Mouse (Mus musculus) cerebellum, postnatal 14 days (tissue): ENCODE results near the gene Piwil1.

Experiments used
- DNase-seq, 2 experiments: peaks; one replicate each; pipeline ENCODE4 v3.0.0; 2021; ENCODE audit warnings: mixed read lengths in 2 of 2

Piwil1 gene

DNA sequence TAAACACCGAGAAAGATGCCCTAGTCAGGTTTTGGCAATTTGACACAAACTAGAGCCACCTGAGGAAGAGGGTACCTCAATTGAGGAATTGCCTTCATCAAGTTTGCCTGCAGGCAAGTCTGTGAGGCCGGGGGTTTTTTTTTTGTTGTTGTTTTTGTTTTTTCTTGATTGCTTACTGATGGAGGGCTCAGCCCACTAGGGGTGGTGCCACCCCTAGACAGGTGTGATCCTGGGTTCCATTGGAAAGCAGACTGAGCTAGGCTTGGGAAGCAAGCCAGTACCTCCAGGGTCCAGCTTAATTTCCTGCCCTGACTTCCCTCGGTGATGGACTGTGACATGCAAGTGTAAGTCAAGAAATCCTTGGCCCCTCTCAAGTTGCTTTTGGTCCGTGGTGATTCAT lies at the start of gene Piwil1:
Gene Piwil1, plus strand, starts transcription at position 301 of the 400 bp plus-strand sequence.
- DNase-seq, result no peak

DNA sequence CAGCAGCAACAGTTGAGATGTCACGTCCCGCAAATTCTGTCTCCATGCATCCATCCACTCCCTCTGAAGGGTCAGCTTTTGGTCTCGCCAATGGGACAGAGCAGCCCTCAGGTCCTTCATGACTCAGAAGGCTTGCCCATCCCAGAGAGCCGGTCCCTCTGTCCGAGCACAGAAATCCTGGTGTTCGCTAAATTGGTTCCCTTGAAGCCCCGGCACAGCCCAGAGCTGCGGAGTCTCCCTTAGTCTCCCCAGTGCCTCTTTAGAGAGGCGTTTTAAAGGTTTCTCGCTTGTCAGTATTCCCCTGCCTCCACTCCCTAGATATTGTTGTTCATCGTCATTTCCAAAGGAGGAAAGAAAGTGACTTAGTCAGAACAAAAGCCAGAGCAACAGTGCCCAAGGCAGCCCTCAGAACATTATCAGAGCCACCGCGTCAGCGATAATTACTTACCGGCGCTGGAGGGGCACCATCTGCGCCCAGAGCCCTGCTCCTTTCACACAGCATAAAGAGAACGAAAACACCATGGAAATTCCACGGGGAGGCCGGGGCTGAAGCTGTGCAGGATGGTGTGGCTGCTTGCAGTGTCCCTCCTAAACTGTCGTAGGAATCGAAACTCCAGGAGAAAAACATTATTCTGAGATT lies 45.7 kb upstream of the Piwil1 start:
- DNase-seq, result no peak

DNA sequence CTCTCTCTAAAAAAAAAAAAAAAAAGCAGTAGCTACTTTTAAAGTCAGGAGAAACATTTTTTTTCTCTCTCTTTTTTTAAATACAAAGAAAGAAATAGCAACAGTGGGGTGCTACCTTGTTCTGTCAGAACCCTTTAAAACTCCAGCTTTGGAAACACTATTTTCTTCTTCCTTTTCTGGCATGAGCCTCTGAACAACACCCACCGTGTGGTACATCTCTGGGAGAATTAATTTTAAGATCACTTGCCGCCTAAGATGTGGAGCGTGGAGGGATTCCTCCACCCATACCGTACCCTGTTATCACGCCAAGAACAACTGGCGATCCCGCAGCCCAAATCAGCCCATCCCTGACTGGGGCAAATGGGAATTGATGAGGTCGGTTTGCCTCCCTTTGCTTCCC lies 42.2 kb upstream of the Piwil1 start:
- no peak for DNase-seq

DNA sequence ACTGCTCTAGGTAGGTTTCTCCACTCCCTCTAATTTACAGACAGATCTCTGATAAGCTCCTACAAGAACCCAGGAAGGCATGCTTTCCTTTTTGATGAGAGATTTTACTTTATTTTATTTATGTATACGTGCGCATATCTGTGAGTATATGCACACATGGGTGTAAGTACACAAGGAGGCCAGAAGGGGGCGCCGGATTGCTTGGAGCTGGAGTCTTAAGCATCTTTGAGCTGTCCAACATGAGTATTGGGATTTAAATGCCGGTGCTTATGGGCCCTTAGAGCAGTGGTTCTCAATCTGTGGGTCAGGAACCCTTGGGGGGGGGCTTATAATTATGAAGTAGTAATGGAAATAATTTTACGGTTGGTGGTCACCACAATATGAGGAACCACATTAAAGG lies 39.4 kb upstream of the Piwil1 start:
- DNase-seq, result no peak

DNA sequence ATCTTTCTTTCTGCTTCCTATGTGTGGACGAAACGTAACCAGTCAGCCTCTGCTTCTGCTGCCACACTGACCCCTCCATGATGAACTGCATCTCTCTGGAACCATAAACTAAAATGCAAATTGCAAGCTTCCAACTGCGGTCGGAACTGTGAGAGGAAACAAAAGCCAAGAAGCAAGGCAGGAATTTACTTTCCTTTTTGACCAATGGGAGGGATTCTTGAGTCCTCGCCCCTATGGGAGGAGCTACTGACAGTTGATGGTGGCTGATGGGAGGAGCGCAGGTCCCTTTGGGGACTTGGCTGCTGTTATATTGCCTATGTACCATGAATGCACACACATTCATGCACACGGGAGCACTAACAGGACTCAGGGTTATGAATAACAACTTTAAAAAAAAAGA lies 38.3 kb upstream of the Piwil1 start:
- no peak for DNase-seq

DNA sequence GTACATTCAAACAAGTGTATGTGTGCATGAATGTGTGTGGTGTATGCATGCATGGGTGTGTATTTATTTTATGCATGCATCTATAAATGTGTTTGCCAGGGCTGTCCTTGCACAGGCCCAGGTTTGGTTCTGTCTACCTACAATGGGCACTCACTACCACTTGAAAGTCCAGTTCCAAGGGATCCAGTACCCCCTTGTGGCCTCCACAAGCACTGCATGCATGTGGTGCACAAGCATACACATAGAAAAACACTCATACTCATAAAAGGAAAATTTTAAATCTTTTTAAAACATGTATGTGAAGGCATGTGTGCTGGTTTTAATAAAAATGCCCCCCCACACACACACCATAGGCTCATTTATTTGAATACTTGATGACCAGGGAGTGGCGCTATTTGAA lies 37.3 kb upstream of the Piwil1 start:
- peak in 1 of 2 experiments; percentile 24 for DNase-seq

DNA sequence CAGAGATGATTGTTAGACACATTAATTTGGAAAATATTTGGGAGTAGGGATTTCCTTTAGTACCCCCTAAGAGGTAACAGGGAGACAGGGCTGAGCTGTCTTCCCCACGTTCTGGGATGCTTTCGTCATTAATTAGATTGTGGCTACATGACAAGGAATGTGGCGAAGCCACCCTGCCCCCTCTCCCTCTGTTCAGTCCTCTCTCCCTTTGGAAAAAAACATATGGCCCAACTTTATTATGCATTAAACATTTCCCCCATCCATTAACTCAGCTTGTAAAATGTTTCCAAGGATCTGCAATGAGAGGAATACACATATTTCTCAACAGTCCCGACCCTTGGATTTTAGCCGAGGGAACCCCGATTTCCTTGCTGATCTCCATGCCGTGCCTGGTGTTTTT lies 35.0 kb upstream of the Piwil1 start:
- DNase-seq, result no peak

DNA sequence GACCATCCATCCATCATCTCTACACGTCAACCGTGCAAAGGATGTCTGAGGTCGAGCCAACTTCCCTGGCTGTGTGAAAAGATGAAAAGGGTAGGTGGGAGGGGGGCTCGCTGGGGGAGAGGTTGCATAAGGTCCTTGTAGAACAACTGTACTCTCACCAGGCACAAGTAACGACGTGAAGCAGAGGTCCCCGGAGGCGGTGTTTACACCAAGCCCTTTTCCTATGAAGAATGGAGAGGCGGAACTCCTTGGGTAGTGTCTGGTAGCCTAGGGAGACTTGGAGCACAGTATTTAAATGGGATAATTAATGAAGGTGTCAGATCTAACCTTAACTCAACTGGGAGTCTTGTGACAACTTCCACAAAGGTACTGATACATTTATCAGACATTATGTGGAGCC lies 28.2 kb upstream of the Piwil1 start:
- DNase-seq, result no peak

DNA sequence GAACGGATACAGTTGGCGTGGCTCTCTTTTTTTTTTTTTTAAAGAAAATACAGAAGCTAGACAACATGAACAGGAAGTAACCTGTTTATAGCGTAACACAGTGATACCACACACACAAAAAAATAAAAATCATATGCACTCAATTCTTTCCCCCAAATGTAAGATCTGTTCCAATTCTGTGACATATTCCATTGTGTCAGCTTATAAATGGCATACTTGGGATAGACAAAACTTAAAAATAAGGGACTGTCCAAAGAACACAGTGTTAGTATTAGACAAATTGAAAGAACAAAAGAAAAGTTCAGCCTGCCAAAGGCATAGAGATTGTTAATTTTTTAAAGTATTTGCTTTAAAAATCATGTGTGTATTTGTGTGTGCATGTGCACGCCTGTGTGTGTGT lies 25.0 kb upstream of the Piwil1 start:
- no peak for DNase-seq

DNA sequence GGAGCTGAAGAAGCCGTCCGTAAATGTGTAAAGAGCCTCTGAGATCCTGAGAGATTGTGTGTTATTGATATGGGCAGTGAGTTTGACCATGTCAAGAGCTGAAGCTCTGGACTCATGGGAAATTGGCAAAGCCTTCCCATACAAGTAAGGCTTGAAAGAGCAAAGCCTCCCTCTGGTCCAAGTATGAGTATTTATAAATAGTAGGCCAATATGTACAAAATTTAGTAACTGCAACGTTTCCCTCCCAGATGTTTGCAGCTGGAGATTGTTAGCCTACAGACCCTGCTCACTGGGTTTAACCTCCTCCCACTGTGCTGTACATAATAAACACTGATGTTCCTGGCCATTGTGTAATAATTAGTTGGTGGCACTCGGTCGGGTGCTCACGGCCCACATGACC lies 24.5 kb upstream of the Piwil1 start:
- DNase-seq, result no peak

DNA sequence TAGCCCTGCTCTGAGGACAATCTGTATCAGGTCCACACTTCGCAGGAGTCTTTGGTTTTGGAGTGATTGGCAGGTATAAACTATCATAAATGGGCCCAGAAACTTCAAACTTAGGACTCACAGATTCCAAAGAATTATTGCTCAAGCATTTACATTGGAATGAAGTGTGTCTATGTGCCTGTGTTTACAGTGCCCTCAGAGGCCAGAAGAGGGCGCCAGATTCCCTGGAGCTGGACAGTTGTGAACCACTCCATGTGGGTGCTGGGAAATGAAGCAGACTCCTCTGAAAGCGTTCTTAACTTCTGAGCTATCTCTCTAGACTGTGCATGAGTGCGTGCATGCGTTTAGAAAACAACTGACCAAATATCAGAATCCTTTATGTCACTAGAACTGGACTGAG lies 20.9 kb upstream of the Piwil1 start:
- peak; percentile 6 to 44 for DNase-seq

DNA sequence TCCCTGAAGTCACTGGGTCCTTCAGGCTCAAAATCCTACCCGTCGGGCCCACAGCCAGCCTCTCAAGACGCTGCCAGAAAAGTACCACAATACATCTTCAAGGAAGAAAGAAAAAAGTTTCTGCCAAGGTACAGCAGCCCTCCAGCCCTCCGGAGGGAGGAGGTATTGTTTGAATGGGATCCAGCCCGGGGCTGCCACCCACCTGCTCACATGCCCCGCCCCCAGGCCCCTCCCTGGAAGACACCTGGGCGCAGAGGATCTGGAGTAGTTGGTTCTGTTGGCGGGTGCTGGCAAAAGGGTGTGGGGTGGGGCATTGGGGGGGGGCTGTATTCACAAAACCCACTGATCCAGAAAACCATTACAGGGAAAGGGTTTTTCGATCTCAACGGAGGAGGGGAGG lies 18.1 kb upstream of the Piwil1 start:
- peak in 1 of 2 experiments; percentile 15 for DNase-seq

DNA sequence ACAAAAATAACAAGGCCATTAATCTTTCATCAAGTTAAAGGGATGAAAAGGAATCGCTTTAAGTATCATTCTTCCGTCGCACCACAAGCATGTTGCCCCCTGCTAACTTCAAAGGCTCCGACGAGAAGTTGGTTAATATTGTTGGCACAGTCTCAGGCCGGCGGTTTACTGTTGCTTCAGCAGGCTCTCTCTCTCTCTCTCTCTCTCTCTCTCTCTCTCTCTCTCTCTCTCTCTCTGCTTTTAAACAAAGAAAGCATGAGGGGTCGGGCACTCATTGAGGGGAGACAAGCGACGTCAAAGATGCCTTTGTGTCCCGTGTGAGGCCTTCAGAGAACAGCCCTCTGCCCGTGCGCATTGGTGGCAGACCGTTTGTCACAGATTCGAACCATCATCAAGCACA lies 17.7 kb upstream of the Piwil1 start:
- peak in 1 of 2 experiments; percentile 7 for DNase-seq

DNA sequence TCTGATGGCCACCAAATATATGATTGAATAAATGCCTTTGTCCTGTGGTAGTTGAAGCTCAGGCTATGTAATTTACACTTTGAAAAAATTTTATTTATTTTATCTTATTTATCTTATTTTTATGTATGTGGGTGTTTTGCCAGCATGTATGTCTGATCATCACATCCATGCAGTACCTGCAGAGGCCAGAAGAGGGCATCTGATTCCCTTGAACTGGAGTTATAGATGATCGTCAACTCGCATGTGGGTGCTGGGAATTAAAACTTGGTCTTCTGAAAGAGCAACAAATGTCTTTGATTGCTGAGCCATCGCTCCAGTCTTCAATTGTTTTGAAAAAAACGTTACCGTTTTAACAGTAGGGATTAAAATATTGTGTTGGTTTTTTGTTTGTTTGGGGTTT lies 15.2 kb upstream of the Piwil1 start:
- DNase-seq, result no peak

DNA sequence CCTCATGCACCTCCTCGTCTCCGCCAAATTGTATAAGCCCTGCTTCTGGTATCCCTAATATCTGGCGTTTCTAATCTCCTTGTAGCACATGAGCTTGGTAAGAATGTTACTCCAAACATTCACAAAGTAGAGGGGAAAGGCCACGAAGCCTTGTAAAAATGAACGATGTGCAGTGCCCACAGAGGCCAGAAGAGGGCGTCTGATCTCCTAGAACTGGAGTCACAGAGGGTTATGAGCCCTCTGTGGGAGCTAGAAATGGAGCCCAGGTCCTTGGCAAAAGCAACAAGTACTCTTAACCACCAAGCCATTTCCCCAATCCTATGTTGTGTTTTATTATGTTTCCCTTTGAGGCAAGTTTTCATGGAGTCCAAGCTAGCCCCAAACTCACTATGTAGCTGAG lies 8.2 kb upstream of the Piwil1 start:
- no peak for DNase-seq

DNA sequence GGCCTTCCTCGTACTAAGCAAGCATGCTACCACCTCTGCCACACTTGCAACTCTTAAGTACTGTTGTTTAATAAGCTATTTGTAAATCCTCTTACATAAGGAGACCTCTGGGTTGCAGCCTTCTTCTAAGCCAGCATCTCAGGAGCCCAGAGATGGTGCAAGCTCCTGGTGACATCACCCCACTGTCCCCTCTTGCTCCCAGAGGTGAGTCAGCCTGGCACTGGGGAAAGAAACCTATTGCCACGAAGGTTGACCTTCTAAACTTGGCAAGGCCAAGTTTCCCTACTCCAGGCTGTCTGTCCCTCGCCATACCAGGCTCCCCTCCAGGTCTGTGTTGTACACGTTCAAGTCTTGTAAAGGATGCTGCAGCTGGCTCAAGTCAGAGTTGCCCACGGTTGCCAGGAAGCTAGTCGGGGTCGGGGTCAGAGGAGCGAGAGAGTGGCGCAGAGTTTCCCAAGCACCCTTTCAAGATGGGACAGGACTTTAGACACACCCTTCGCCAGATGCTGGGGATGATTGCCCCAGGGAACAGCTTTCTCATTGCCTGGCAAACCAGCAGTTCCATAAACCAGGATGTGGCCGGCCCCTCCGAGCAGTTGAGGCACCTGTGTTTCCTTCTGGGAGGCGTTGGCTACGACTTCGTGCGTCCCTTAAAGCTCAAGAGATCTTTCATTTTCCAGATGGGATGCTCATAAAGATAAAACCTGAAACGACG lies 7.6 kb upstream of the Piwil1 start:
- no peak for DNase-seq

DNA sequence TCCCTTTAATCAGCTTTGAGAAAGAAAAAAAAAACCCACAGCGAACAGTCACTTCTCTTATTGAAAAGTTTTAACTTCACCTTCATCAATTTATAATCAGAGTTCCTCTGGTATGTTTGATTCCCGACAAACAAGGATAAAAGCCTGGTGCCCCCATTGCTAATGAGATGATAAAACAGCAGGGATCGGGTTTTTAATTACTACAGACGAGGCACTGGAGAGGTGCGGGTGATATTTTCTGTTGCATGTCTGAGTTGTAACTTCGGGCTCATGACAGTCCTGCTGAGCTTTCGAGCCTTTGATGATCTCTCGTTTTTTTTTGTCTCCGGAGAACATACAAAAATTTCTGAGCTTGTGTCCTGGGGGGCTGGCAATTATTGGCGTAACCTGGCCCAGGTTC lies 5.5 kb upstream of the Piwil1 start:
- no peak for DNase-seq

DNA sequence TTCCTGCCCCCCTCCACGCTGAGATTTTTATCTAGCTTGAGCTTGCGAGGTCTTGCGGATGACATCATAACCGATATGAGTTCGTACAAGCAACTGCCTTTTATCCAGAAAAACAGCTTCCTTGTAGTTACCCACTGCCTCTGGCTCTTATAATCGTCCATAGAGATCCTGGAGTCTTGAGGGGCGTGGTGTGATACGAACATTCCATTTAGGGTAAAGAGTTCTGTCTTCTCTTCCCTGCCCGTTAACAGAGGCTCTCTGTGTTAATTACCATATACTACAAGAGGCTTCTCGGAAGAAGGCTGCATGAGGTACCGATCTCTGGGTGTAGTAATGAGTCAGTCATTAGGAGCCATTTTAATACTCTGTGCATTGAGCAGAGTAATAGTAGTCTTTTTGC lies 1.6 kb upstream of the Piwil1 start:
- DNase-seq, result no peak

DNA sequence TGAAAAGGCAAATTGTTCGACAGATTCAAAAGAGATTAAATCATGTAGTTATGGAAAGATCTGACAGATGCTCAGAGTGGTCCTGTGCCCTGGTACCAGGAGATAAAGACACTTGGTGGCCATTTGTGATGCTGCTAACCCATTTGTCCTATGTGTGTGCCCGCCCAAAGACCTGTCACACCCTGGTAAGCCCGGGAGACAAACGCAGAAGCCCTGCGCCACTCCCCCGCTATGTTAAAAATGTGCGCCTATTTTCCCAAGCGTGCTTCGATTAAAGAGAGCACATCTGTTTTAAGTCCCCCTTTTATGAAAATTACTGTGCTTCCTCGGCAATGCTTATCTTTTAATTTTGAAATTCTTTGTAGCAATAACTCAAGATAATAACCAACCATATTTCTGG lies 1.4 kb downstream of the Piwil1 start:
- DNase-seq, result no peak

DNA sequence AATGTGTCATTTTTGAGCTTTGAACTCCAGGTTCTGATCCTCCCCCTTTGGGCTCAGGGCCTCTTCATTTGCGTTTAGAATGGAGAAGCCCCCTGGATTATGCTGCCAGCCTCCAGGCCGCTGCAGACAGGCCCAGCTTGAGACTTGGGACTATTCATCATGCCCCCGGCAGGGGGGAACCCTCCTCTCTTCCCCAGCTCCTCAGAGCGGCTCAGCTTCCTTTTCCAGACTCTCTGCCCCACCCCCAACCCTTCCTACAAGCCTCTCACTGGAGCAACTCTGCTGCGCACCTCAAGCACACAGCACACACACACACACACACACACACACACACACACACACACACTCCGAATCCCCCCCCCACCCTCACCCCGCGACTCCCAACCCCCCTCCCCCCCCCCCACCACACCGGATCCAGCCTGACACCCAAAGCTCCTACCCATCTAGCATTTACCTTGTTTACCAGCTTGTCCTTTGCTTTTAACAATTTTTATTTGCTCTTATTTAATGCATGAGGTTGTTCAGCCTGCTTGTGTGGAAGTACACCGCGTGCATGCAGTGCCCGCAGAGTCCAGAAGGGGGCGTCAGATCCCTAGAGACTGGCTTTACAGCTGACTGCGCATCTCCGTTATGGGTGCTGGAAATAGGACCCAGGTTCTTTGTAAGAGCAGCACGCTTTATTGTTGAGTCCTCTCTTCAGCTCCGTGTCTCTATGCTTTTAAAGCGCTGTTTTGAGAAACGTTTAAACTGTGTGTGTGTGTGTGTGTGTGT lies 2.0 kb downstream of the Piwil1 start:
- peak; percentile 9 to 30 for DNase-seq

DNA sequence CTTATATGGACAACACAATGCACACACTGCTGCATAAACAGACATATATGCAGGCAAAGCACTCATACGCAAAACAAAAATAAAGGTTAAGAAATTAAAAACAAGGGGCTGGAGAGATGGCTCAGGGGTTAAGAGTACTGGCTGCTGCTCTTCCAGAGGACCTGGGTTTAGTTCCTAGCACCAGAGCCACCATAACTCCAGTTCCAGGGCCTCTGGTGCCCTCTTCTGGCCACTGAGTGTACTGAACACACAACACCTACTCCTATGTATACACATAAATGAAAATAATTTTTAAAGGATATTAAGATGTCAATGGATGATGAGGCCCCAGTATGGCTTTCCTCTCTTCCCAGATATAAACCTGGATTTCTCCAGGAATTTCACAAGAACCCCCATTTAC lies 4.1 kb downstream of the Piwil1 start:
- no peak for DNase-seq

DNA sequence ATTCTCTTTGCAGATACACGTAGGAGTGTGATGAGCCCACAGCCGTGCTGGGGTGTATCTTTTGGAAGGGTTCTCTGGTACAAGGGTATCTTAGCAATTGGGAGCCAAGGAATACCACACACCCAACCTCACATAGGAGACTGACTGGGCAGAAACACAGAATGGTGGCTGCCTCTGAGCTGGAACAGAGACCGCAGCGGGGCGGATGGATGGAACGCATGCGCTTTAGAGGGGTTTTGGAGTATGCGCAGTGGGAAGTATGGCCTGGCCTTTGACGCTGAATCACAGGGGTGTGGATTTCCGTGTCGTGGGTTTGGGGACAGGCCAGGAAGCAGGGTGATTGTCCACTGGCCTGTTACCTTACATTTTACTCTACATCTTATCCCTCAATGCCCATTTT lies 4.9 kb downstream of the Piwil1 start:
- DNase-seq, result no peak

DNA sequence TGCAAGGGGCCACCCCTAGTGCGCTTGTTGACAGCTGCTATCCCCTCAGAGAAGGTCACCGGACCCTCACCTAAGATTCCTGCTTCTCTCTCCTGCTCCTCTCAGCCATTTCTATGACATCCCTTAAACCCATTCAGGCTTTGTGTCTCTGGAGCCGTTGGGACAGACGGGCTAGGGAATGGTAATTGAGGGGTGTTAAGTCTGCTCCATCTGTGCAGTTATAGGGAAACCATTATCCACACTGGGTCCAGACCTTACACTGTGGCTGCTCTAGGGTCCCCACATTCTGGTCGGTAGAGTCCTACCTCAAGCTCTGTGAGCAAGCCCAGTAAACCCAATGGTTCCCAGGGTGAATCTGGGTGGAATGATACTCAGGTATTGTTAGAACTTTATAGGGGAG lies 6.6 kb downstream of the Piwil1 start:
- DNase-seq, result no peak

DNA sequence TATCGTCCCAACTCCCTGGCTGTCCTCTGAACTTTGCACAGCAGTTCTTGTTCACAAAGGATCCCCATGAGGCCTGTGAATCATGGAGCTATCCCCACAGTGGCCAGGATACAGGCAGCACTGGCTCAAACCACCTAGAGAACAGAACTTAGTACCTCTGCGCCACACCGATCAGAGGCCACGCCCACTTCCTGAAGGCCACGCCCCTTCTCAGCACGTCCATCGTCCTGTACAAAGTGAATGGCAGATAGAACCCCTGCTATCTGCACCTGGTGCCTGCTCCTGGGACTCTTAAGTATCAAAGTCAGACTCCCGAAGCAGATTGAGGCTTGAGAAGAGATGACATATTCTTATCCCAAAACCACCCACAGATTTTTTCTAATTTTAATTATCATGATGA lies 8.3 kb downstream of the Piwil1 start:
- DNase-seq, result no peak
